Mouse (Mus musculus) intestine, embryonic 14.5 days (tissue): ENCODE measurements around the gene Olfr827. TPM values are rescaled to one million over a fixed set of nuclear protein-coding genes. Genes with fewer than 3 reads are reported as not detected.
A peak's percentile ranks its signal among the peaks of the same experiment; 100 is the strongest.

Experiments used
- ATAC-seq: fragments of 200-750 bp; cut with Nextera tagmentation; replicated peaks from 2 replicates; pipeline ENCODE4 v1.8.0; 2017; ENCODE audit warnings: low read depth, moderate number of reproducible peaks, moderate TSS enrichment, moderate library complexity; ENCODE audit not compliant: low FRiP score, low TSS enrichment
- DNase-seq: peaks from one replicate; pipeline ENCODE4 v3.0.0-alpha.2; 2018; ENCODE audit warnings: low spot score
- H3K27ac ChIP-seq: fragments of 300-500 bp; sonication (generic); 2 replicates; pipeline ENCODE4 v1.5.1; 2014; ENCODE audit warnings: low read depth, mild to moderate bottlenecking, control low read depth
- H3K27me3 ChIP-seq: fragments of 300-500 bp; sonication (generic); replicated peaks from 2 replicates; pipeline ENCODE4 v1.6.1; 2014; ENCODE audit warnings: low read length, control low read depth; ENCODE audit not compliant: control insufficient read depth, insufficient read depth
- H3K36me3 ChIP-seq: fragments of 300-500 bp; sonication (generic); 2 replicates; pipeline ENCODE4 v1.6.1; 2014; ENCODE audit warnings: low read length, control low read depth; ENCODE audit not compliant: control insufficient read depth, insufficient read depth
- H3K4me1 ChIP-seq: fragments of 300-500 bp; sonication (generic); replicated peaks from 2 replicates; pipeline ENCODE4 v1.6.1; 2014; ENCODE audit warnings: low read length, control low read depth, mixed read lengths; ENCODE audit not compliant: control insufficient read depth, insufficient read depth
- H3K4me2 ChIP-seq: fragments of 300-500 bp; sonication (generic); 2 replicates; pipeline ENCODE4 v1.6.1; 2014; ENCODE audit warnings: low read length
- H3K4me3 ChIP-seq: fragments of 300-500 bp; sonication (generic); 2 replicates; pipeline ENCODE4 v1.5.1; 2014; ENCODE audit warnings: low read depth, low read length, control low read depth, mixed read lengths
- H3K9ac ChIP-seq: fragments of 300-500 bp; sonication (generic); 2 replicates; pipeline ENCODE4 v1.6.1; 2014; ENCODE audit warnings: mild to moderate bottlenecking, low read length
- H3K9me3 ChIP-seq: fragments of 300-500 bp; sonication (generic); 2 replicates; pipeline ENCODE4 v1.6.1; 2016; ENCODE audit warnings: low read length, control low read depth; ENCODE audit not compliant: control insufficient read depth
- WGBS: fragments of 180-500 bp; shearing (Covaris S2); extraction: QIAGEN DNeasy Blood & Tissue Kit; methylation state at CpG from one replicate; pipeline ENCODE4 v1.1.7; 2014; 5-methylcytosine and 5-hydroxymethylcytosine counted together
- polyA plus RNA-seq: library from polyadenylated mRNA; unstranded; fragments of >200 nt; fragmentation: Nextera tagmentation; extraction: Ambion mirVana; gene quantifications from 2 replicates; pipeline ENCODE4 v1.2.1, GENCODE M21; 2014

Gene Olfr827
- polyA plus RNA-seq, result not detected in 2 replicates

DNA sequence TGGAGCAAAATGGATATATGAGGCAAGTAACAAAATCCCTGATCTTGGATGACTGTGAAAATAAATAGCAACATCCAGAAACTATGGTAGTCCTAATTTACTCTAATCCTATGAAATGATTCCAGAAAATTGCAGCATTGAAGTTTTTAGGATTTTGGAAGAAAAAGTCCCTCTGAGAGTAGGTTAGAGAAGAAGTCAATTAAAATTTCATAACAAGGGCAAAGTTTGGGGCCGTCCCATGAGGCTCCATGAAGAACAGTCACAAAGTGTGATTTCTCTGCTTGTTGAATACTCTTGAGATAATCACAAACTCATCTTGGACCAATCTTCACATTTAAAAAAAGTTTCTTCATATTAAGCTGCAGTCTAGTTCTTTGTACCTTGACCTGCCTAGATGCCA lies at the start of gene Olfr827:
TSS of gene Olfr827 (minus strand) at position 101 of the 400 bp plus-strand sequence.
- no peak within 1 kb of the TSS for H3K27ac ChIP-seq
- H3K4me3 ChIP-seq, result no peak within 1 kb of the TSS
- no peaks in the 10 kb centered on the region for H3K4me1 ChIP-seq
- no peak within 1 kb of the TSS for H3K4me2 ChIP-seq
- 88% methylated on average over 1 of the region's 1 CpGs for WGBS
- H3K27me3 ChIP-seq, result no peaks in the 10 kb centered on the region
- H3K9ac ChIP-seq, result no peak within 1 kb of the TSS
- no peaks in the 10 kb centered on the region for H3K9me3 ChIP-seq
- ATAC-seq (no peak), DNase-seq (no peak)
- H3K36me3 ChIP-seq, result no peaks in the 10 kb centered on the region

DNA sequence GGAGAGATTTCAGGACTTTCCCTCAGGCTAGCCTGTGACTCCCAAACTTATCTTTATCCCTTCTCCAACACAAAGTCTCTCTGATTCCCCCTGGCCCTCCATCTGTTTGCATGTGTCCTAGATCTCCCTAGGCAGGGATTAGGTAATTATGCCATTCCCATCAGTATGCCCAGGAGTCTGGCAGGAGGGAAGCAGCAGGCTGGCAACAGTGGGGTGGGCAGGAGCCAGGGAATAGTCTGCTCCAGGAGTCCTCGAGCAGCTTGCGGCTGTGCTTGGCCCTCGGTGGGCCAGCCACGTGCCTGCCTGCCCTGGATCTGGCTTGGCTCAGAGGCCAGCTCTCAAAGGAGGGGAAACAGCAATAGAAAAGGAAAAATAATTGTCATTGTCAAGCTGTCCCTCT lies 49.0 kb upstream of the Olfr827 start:
- Histone ChIP-seq H3K9me3 (no peaks in the 10 kb centered on the region), H3K9ac (no peak overlapping the region), H3K27ac (no peak overlapping the region), H3K27me3 (no peaks in the 10 kb centered on the region), H3K4me3 (no peak overlapping the region), H3K4me2 (no peak overlapping the region), H3K4me1 (no peaks in the 10 kb centered on the region), H3K36me3 (no peaks in the 10 kb centered on the region)
- DNase-seq (no peak), ATAC-seq (no peak)
- 63% methylated on average over 4 of the region's 4 CpGs for WGBS

DNA sequence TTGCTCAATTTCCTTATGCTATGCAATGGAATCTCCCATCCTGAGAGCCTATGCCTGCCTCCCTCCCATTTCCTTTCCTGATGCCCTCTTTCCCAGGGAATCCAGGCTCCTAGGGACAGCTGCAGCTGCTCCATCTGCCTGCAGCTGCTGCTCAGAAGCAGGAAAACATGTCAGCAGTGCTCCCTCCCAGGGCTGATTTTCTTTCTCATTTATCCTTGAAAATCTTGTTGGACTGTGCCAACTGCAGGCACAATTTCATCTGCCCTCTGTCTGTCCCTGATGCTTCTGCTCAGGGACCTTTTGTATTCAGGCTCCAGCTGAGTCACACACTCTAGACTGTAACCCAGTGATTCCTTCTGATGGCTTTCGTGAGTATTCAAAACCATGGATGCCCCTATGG lies 45.3 kb upstream of the Olfr827 start:
- ATAC-seq (no peak), DNase-seq (no peak)
- H3K9ac ChIP-seq, result no peak overlapping the region
- no peak overlapping the region for H3K4me2 ChIP-seq
- no peaks in the 10 kb centered on the region for H3K4me1 ChIP-seq
- H3K27me3 ChIP-seq, result no peaks in the 10 kb centered on the region
- H3K4me3 ChIP-seq, result no peak overlapping the region
- no peaks in the 10 kb centered on the region for H3K9me3 ChIP-seq
- H3K27ac ChIP-seq, result no peak overlapping the region
- no peaks in the 10 kb centered on the region for H3K36me3 ChIP-seq
- WGBS, result 75% methylated on average over 1 of the region's 1 CpGs

DNA sequence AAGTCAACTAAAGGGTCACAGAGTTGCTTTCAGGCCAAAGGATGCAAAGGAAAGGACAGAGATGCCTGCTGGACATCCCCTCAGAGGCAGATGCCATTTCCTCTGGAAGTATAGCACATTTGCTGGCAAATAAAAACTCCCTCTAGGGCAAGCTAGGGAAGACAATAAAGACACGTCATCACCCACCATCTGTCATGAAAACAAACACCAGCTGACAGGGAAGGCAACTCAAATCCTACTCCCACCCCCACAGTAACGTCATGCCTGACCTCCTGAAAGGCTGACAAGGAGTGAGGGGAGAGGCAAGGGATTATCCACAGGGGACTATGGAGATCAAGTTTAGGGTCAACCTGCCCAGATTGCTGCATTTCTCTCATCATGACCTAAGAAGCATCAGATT lies 30.1 kb upstream of the Olfr827 start:
- Histone ChIP-seq H3K4me2 (no peak overlapping the region), H3K27me3 (no peaks in the 10 kb centered on the region), H3K9ac (no peak overlapping the region), H3K9me3 (no peaks in the 10 kb centered on the region), H3K36me3 (no peaks in the 10 kb centered on the region), H3K27ac (no peak overlapping the region), H3K4me1 (no peaks in the 10 kb centered on the region), H3K4me3 (no peak overlapping the region)
- no peak for DNase-seq
- WGBS, result 6% methylated on average over 2 of the region's 2 CpGs
- no peak for ATAC-seq

DNA sequence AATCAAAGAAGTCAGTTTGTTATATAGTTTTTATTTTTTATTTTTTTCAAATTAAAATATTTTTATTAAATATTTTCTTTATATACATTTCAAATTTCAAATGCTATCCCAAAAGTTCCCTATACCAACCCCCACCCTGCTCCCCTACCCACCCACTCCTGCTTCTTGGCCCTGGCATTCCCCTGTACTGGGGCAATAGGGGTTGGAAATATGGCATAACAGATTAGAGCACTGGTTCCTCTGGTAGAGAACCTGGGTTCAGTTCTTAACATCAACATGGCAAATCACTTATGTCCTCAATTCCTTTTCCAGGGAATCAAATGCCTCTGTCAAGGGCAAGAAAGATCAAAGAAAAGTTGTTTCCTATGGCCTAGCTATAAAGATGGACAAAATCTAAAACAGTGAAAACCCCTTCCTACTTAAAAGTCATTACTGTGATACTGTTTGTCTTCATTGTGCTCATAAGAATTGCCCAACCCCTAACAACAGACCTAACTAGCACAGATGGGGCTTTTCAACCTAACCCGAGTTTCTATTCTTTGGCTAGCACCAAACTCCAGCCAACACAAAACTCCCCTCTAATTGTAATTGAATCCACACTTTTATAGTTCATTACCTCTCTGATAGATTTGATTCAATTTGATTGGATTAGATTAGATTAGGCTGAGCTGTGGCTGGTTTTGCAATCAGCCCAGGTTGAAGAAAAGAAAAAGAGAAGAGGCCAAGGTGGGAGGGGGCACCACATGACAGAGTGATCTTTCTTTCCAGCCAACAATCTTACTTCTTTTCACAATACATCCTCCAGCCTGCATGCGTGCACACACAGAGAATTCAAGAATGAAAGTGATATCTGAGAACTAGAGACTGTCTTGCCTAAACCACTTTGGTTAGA lies 24.4 kb upstream of the Olfr827 start:
- ATAC-seq (no peak), DNase-seq (no peak)
- H3K4me2 ChIP-seq, result no peak overlapping the region
- no peak overlapping the region for H3K4me3 ChIP-seq
- no peaks in the 10 kb centered on the region for H3K27me3 ChIP-seq
- 71% methylated on average over 2 of the region's 2 CpGs for WGBS
- no peak overlapping the region for H3K27ac ChIP-seq
- no peaks in the 10 kb centered on the region for H3K4me1 ChIP-seq
- H3K9ac ChIP-seq, result no peak overlapping the region
- H3K9me3 ChIP-seq, result no peaks in the 10 kb centered on the region
- H3K36me3 ChIP-seq, result no peaks in the 10 kb centered on the region

DNA sequence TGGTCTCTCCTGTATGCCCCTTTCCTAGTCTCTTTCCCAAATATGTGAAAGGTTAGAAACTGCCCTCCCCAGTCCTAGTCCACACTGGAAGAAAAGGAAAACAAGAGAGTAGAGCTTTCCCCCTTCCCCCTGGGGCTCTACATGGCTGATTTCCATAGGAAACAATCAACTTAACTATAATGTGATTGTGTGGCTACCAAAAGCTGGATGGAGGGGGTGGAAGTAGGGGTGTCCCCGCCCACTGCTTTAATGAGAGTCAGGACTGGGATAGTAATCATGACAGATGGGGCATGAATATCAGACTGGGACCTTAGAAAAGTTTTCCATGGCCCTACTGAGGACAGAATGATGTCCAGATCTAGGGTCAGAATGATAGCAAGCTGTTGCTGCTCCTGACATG lies 20.4 kb upstream of the Olfr827 start:
- H3K4me2 ChIP-seq, result no peak overlapping the region
- no peak overlapping the region for H3K4me3 ChIP-seq
- H3K9ac ChIP-seq, result no peak overlapping the region
- no peak overlapping the region for H3K27ac ChIP-seq
- H3K9me3 ChIP-seq, result no peaks in the 10 kb centered on the region
- DNase-seq (no peak), ATAC-seq (no peak)
- no peaks in the 10 kb centered on the region for H3K27me3 ChIP-seq
- no peaks in the 10 kb centered on the region for H3K36me3 ChIP-seq
- WGBS, result 32% methylated on average over 1 of the region's 1 CpGs
- H3K4me1 ChIP-seq, result no peaks in the 10 kb centered on the region

DNA sequence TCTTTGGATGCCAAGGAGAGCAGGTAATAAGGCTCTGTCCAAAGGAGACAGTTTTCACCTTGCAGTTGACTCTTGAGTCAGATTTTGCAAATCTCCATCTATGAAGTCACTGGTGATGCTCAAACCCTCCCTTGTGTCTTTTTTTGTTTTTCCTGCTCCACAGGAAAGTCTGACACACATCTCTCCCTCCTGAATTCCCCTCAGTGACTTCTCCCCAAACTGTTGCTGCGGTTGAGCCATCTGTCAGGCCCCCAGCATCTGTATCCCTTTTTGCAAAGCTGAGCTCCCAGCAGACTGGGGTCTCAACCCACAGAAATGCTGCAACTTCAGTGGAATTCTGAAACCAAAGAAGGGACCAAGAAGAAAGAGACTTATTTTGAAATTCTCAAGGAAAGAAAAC lies 17.9 kb upstream of the Olfr827 start:
- ATAC-seq (no peak), DNase-seq (no peak)
- Histone ChIP-seq H3K36me3 (no peaks in the 10 kb centered on the region), H3K4me1 (no peaks in the 10 kb centered on the region), H3K27me3 (no peaks in the 10 kb centered on the region), H3K9me3 (no peaks in the 10 kb centered on the region), H3K4me3 (no peak overlapping the region), H3K27ac (no peak overlapping the region), H3K4me2 (no peak overlapping the region), H3K9ac (no peak overlapping the region)
- 83% methylated on average over 1 of the region's 1 CpGs for WGBS

DNA sequence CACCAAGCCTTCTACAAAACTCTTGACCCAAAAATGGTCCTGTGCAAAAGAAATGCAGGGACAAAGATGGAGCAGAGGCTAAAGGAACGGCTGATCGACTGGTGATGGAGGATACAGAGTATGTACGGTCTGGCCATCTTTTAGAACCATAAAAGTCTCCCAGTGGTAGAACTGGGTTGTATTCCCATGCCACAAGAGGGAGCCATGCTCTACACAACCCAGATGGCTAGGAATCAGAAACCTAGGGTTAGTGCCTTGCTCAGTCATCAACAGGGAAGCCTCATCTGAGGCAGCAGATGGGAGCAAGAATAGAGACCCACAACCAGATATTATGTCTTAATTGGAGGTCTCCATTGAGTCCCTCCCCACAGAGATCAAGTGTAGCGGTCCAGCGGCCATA lies 15.4 kb upstream of the Olfr827 start:
- DNase-seq, result no peak
- WGBS, result 86% methylated on average over 5 of the region's 5 CpGs

DNA sequence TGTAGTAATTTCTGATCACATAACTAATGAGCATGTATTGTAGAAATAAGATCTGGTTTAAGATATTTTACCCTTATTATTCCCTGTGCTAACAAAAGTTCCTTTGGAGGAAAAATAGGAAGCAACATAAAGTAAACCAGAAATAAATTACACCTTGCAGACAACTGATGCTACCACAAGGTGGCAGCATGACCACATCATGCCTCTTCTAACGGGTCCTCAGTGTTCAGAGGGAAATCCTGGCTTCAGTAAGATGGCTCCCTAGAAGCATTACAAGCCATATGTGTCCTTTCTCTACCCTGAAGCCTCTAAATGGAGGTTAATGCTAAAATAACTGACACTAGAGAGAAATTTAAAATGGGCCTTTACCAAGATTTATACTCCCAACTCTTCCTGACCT lies 14.0 kb upstream of the Olfr827 start:
- no peaks in the 10 kb centered on the region for H3K36me3 ChIP-seq
- H3K4me3 ChIP-seq, result no peak overlapping the region
- no peak overlapping the region for H3K27ac ChIP-seq
- no peaks in the 10 kb centered on the region for H3K9me3 ChIP-seq
- no peak overlapping the region for H3K4me2 ChIP-seq
- no peak overlapping the region for H3K9ac ChIP-seq
- 0 out of 2 replicates have a peak, but pooled peaks have one; percentile 68 for ATAC-seq
- H3K27me3 ChIP-seq, result no peaks in the 10 kb centered on the region
- no peaks in the 10 kb centered on the region for H3K4me1 ChIP-seq
- DNase-seq, result peak; percentile 57
- 4% methylated on average over 1 of the region's 1 CpGs for WGBS

More for the DNA sequence above, 15.4 kb upstream of the Olfr827 start:
- H3K9me3 ChIP-seq, result no peaks in the 10 kb centered on the region
- H3K27ac ChIP-seq, result no peak overlapping the region
- H3K4me3 ChIP-seq, result no peak overlapping the region
- H3K36me3 ChIP-seq, result no peaks in the 10 kb centered on the region
- H3K4me1 ChIP-seq, result no peaks in the 10 kb centered on the region
- ATAC-seq, result no peak
- H3K9ac ChIP-seq, result no peak overlapping the region
- H3K27me3 ChIP-seq, result no peaks in the 10 kb centered on the region
- no peak overlapping the region for H3K4me2 ChIP-seq
